Mouse (Mus musculus): ENCODE data around the gene Btd.

DNA sequence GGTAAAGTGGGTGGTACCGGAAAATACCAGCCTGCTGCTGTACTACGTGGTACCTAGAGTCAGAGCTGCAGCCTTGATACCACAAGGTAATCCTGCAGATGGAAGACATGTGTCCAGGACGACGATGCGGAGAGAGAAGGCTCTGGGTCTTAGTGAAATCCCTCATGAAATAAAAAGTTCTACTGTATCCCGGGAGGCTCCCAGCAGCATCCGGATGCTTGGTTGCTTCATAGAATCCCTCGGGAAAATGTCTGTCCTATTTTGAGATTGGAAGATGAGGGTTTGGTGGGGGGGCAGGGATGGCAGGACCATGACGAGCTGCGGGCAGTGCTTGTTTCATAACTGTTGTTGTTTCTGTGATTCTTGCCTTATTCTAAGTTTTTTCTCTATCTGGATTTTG is 7.2 kb downstream of the Btd start:
- TF ChIP-seq CTCF (IDR thresholded peaks at IDR 0.05; ENCODE audit: extremely low read depth, insufficient read depth, low read length) (no peak), POLR2A (IDR thresholded peaks at IDR 0.05; ENCODE audit: extremely low read depth, insufficient read depth, low read length) (no peak)

Measured in cortical plate, adult 2 months (tissue).